8 mouse cellular contexts compared by ENCODE assay signal in the genomic region with DNA sequence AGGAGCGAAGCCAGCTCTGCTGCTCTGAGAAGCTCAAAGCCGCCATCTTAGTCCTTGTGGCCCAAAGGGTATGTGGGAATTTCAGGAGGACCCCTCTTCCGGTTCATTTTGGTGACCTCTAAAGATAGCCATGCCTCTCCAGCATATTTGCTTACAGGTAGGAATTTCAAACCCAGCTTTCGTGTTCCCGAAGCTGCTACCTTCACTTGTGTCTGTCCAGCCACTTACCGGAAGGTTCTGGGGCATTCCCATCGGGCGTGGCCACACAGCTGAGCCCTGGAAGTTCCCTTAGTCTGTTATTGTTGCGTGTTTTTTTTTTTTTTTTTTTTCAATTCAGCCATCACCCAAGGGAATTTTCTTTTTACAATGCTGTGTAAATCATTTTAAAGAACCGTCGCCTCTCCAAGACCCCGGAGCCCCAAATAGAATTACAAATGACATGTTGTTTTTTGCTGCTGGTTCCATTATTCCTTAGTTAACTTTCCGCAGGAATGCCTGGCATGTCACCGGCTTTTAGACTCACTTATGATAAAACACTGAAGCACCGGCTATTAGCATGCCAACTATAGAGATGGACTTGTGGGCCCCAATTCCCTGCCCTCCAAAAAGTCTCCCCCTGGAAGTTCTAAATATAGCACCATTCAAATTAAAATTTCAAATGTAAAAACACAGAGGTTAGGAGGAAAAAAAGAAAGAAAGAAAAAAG. TPM values are rescaled to one million over a fixed set of nuclear protein-coding genes. Genes with fewer than 3 reads are reported as not detected.
DNase-seq lines count a peak whose midpoint lies in the region; ATAC-seq lines count a peak whose summit lies in the region.

No protein-coding gene starts in this region.

- no peak overlapping the region for H3K9ac ChIP-seq in hindbrain, embryonic 15.5 days
- H3K9ac ChIP-seq in midbrain, embryonic 11.5 days (ENCODE audit: low read length) = no peak overlapping the region

- no peaks in the 10 kb centered on the region for H3K36me3 ChIP-seq in hindbrain, embryonic 15.5 days
- no peaks in the 10 kb centered on the region for H3K36me3 ChIP-seq in midbrain, embryonic 11.5 days (ENCODE audit: control insufficient read depth, insufficient read depth, low read length)

- WGBS in hindbrain, embryonic 15.5 days = 30% methylated on average over 15 of the region's 15 CpGs
- WGBS in midbrain, embryonic 11.5 days = 62% methylated on average over 15 of the region's 15 CpGs

- peak overlapping the region; percentile 45; the same call in 1 of the 2 replicates for H3K27ac ChIP-seq in hindbrain, embryonic 15.5 days (replicated peaks)
- H3K27ac ChIP-seq in midbrain, embryonic 11.5 days (ENCODE audit: low read depth, low read length) = no peak overlapping the region; the same call in 1 of the 2 replicates

- peak overlapping the region; percentile 14 for H3K4me2 ChIP-seq in hindbrain, embryonic 15.5 days
- no peak overlapping the region for H3K4me2 ChIP-seq in midbrain, embryonic 11.5 days

- ATAC-seq in hindbrain, embryonic 15.5 days (ENCODE audit: low FRiP score, low read depth) = no peak
- ATAC-seq in midbrain, embryonic 11.5 days (ENCODE audit: low FRiP score) = 0 out of 2 replicates have a peak, but pooled peaks have one; percentile 40

- no peaks in the 10 kb centered on the region for H3K9me3 ChIP-seq in hindbrain, embryonic 15.5 days
- no peaks in the 10 kb centered on the region for H3K9me3 ChIP-seq in midbrain, embryonic 11.5 days (ENCODE audit: control insufficient read depth, low read length)

- peaks cover 15% of the 10 kb centered on the region; the same call in 1 of the 2 replicates for H3K4me1 ChIP-seq in hindbrain, embryonic 15.5 days (replicated peaks)
- H3K4me1 ChIP-seq in midbrain, embryonic 11.5 days (ENCODE audit: control insufficient read depth, insufficient read depth, low read length) = no peaks in the 10 kb centered on the region

- H3K4me3 ChIP-seq in hindbrain, embryonic 15.5 days = no peak overlapping the region
- no peak overlapping the region for H3K4me3 ChIP-seq in midbrain, embryonic 11.5 days (ENCODE audit: low read depth, low read length)

- peak; percentile 19 for DNase-seq in embryo, embryonic 10.5 days (ENCODE audit: low spot score)
- DNase-seq in embryo, embryonic 9.5 days (ENCODE audit: extremely low spot score) = no peak
- peak; percentile 62 for DNase-seq in ZHBTc4 (ENCODE audit: low read depth, low spot score)
- DNase-seq in midbrain, embryonic 11.5 days (ENCODE audit: low spot score, missing footprints) = no peak
- DNase-seq in cerebellum, adult 9-10 months = no peak
- DNase-seq in left cerebral cortex, adult 8-10 months (ENCODE audit: low spot score in 2 of 2) = no peak
- no peak for DNase-seq in cerebellum, adult 11-12 months

- peaks cover 13% of the 10 kb centered on the region for H3K27me3 ChIP-seq in hindbrain, embryonic 15.5 days
- H3K27me3 ChIP-seq in midbrain, embryonic 11.5 days (ENCODE audit: control insufficient read depth, insufficient read depth, low read length) = peaks cover 11% of the 10 kb centered on the region

RNA-seq across cellular contexts. Expression of a gene that starts 5.1 kb away (rescaled TPM):
- polyA plus RNA-seq in hindbrain, embryonic 15.5 days (2015; fragmentation: Nextera tagmentation; extraction: Ambion mirVana) = 1.8 and 2.8 TPM in 2 replicates
- 0.25 and 0.51 TPM in 2 replicates for polyA plus RNA-seq in midbrain, embryonic 11.5 days (2014; fragmentation: Nextera tagmentation; extraction: Ambion mirVana)
- 10 to 100 TPM in 1 of 4 experiments, 1 to 10 TPM in 3; 8.3 to 10.1 (median 8.7) TPM for total RNA-seq in left cerebral cortex, adult 8-10 months (2022)

Comparison
In these comparisons a context has a peak if more than half of its experiments do, and no peak if none do; other contexts are left out.
1. DNase-seq: peak in embryo, embryonic 10.5 days (single experiment) and ZHBTc4 (single experiment); none in embryo, embryonic 9.5 days (single experiment), midbrain, embryonic 11.5 days (single experiment), cerebellum, adult 9-10 months (single experiment), left cerebral cortex, adult 8-10 months (0 of 2) and cerebellum, adult 11-12 months (single experiment).